8 mouse cellular contexts compared by ENCODE assay signal in genomic region chr4:32536870-32537508, GRCm38 (mm10).
A peak's percentile ranks its signal among the peaks of the same experiment; 100 is the strongest.
DNase-seq lines count a peak whose midpoint lies in the region; ATAC-seq and TF ChIP-seq lines count a peak whose summit lies in the region.

No protein-coding gene starts in this region.

- no peak for TF ChIP-seq CTCF in intestine, postnatal 0 days (IDR thresholded peaks at IDR 0.05; ENCODE audit: low read depth)
- TF ChIP-seq CTCF in brain, embryonic 14.5 days (IDR thresholded peaks at IDR 0.05; ENCODE audit: borderline replicate concordance, extremely low read depth, insufficient read depth, insufficient read length): no peak

- no peaks in the 10 kb centered on the region for H3K36me3 ChIP-seq in intestine, embryonic 14.5 days (ENCODE audit: control insufficient read depth, insufficient read depth, low read length)
- H3K36me3 ChIP-seq in intestine, postnatal 0 days (ENCODE audit: control insufficient read depth, insufficient read depth): no peaks in the 10 kb centered on the region
- H3K36me3 ChIP-seq in embryonic facial prominence, embryonic 11.5 days (replicated peaks; ENCODE audit: control insufficient read depth, insufficient read depth, low read depth, low read length): no peaks in the 10 kb centered on the region
- no peaks in the 10 kb centered on the region for H3K36me3 ChIP-seq in intestine, embryonic 16.5 days (ENCODE audit: control insufficient read depth, insufficient read depth, low read length)

- TF ChIP-seq POLR2A in brain, embryonic 14.5 days (IDR thresholded peaks at IDR 0.05; ENCODE audit: borderline replicate concordance, extremely low read depth, insufficient read depth, insufficient read length, poor library complexity, severe bottlenecking): no peak

- H3K4me3 ChIP-seq in intestine, embryonic 14.5 days (ENCODE audit: low read depth, low read length): no peak overlapping the region
- no peak overlapping the region for H3K4me3 ChIP-seq in intestine, postnatal 0 days (ENCODE audit: low read depth, low read length)
- H3K4me3 ChIP-seq in embryonic facial prominence, embryonic 11.5 days (ENCODE audit: low read depth, low read length): no peak overlapping the region
- H3K4me3 ChIP-seq in intestine, embryonic 16.5 days (ENCODE audit: low read length): no peak overlapping the region

- H3K9me3 ChIP-seq in intestine, embryonic 14.5 days (ENCODE audit: control insufficient read depth, low read length): no peaks in the 10 kb centered on the region
- no peaks in the 10 kb centered on the region for H3K9me3 ChIP-seq in intestine, postnatal 0 days (ENCODE audit: control insufficient read depth)
- no peaks in the 10 kb centered on the region for H3K9me3 ChIP-seq in embryonic facial prominence, embryonic 11.5 days (replicated peaks; ENCODE audit: control insufficient read depth, low read length)
- no peaks in the 10 kb centered on the region for H3K9me3 ChIP-seq in intestine, embryonic 16.5 days (ENCODE audit: control insufficient read depth, low read length)

- H3K27ac ChIP-seq in intestine, embryonic 14.5 days (ENCODE audit: low read depth): no peak overlapping the region
- H3K27ac ChIP-seq in intestine, postnatal 0 days (ENCODE audit: low read depth, low read length): no peak overlapping the region
- H3K27ac ChIP-seq in embryonic facial prominence, embryonic 11.5 days (replicated peaks; ENCODE audit: low read depth, low read length): no peak overlapping the region; the same call in 1 of the 2 replicates
- no peak overlapping the region for H3K27ac ChIP-seq in intestine, embryonic 16.5 days (ENCODE audit: low read length)

- no peak overlapping the region for H3K4me2 ChIP-seq in intestine, embryonic 14.5 days (ENCODE audit: low read length)
- no peak overlapping the region for H3K4me2 ChIP-seq in intestine, postnatal 0 days (replicated peaks; ENCODE audit: low read depth)
- H3K4me2 ChIP-seq in embryonic facial prominence, embryonic 11.5 days (ENCODE audit: low read depth, low read length): no peak overlapping the region
- no peak overlapping the region for H3K4me2 ChIP-seq in intestine, embryonic 16.5 days (ENCODE audit: low read depth, low read length)

- peaks cover 23% of the 10 kb centered on the region for H3K4me1 ChIP-seq in intestine, embryonic 14.5 days (replicated peaks; ENCODE audit: control insufficient read depth, insufficient read depth, low read length)
- no peaks in the 10 kb centered on the region for H3K4me1 ChIP-seq in intestine, postnatal 0 days (replicated peaks; ENCODE audit: control insufficient read depth, insufficient read depth, low read length)
- H3K4me1 ChIP-seq in embryonic facial prominence, embryonic 11.5 days (ENCODE audit: control insufficient read depth, insufficient read depth, low read length): peaks cover 5% of the 10 kb centered on the region; the same call in 1 of the 2 replicates
- peaks cover 20% of the 10 kb centered on the region for H3K4me1 ChIP-seq in intestine, embryonic 16.5 days (ENCODE audit: control insufficient read depth, insufficient read depth, low read length)

- ATAC-seq in intestine, embryonic 14.5 days (replicated peaks; ENCODE audit: low FRiP score, low TSS enrichment, low read depth): no peak
- no peak for ATAC-seq in intestine, postnatal 0 days
- peak; percentile 45; the same call in 1 of the 2 replicates for ATAC-seq in embryonic facial prominence, embryonic 11.5 days (replicated peaks; ENCODE audit: insufficient number of reproducible peaks, low FRiP score, low TSS enrichment, low read depth)
- ATAC-seq in intestine, embryonic 16.5 days: no peak

- H3K27me3 ChIP-seq in intestine, embryonic 14.5 days (replicated peaks; ENCODE audit: control insufficient read depth, insufficient read depth, low read length): no peaks in the 10 kb centered on the region
- H3K27me3 ChIP-seq in intestine, postnatal 0 days (replicated peaks; ENCODE audit: control insufficient read depth, insufficient read depth, low read length): no peaks in the 10 kb centered on the region
- H3K27me3 ChIP-seq in embryonic facial prominence, embryonic 11.5 days (ENCODE audit: control insufficient read depth, insufficient read depth, low read length): no peaks in the 10 kb centered on the region; the same call in 1 of the 2 replicates
- no peaks in the 10 kb centered on the region for H3K27me3 ChIP-seq in intestine, embryonic 16.5 days (replicated peaks; ENCODE audit: control insufficient read depth, insufficient read depth, low read length)

- no peak overlapping the region for H3K9ac ChIP-seq in intestine, embryonic 14.5 days (ENCODE audit: low read length)
- H3K9ac ChIP-seq in intestine, postnatal 0 days (ENCODE audit: low read depth, low read length): no peak overlapping the region
- no peak overlapping the region for H3K9ac ChIP-seq in embryonic facial prominence, embryonic 11.5 days (replicated peaks; ENCODE audit: low read length)
- no peak overlapping the region for H3K9ac ChIP-seq in intestine, embryonic 16.5 days (ENCODE audit: low read depth, low read length)

- 69% methylated on average over 8 of the region's 8 CpGs for WGBS in intestine, embryonic 14.5 days
- 69% methylated on average over 8 of the region's 8 CpGs for WGBS in intestine, postnatal 0 days
- 55% methylated on average over 8 of the region's 8 CpGs for whole genome bisulfite sequencing in embryonic facial prominence, embryonic 11.5 days
- 81% methylated on average over 8 of the region's 8 CpGs for WGBS in intestine, embryonic 16.5 days

- peak; percentile 50 for DNase-seq in intestine, embryonic 14.5 days (ENCODE audit: low spot score)
- DNase-seq in brain, embryonic 14.5 days (ENCODE audit: low read depth): peak; percentile 47
- DNase-seq in embryonic facial prominence, embryonic 11.5 days (ENCODE audit: low spot score): peak; percentile 63
- peak; percentile 33 for DNase-seq in kidney, postnatal 14 days
- no peak for DNase-seq in right cerebral cortex, adult 2 months (ENCODE audit: low spot score in 2 of 2)
- DNase-seq in testis, postnatal 10 days (ENCODE audit: low spot score): no peak

Comparison
In these comparisons a context has a peak if more than half of its experiments do, and no peak if none do; other contexts are left out.
1. DNase-seq: peak in intestine, embryonic 14.5 days (single experiment), brain, embryonic 14.5 days (single experiment), embryonic facial prominence, embryonic 11.5 days (single experiment) and kidney, postnatal 14 days (single experiment); none in right cerebral cortex, adult 2 months (0 of 2) and testis, postnatal 10 days (single experiment).